Mouse (Mus musculus): Measurements from ENCODE around the gene Cdx2.

DNA sequence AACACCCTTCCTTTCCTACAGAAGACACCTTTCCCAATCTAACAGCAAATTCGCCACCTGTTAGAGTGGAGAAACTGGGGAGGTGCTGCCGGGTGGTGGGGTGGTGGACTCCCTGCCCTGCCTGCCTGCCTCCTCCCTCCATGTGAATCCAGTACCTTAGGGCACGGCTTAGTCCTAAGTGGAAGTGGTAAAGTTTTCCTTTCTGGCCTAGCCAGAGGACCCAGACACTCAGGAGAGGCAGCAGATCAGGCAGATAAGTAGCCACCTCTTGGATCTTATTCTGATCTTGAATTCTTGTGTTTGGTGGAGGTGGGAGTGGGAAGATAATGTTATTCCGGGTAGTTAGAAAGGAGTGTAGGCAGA lies 7.1 kb downstream of the Cdx2 start:
- TF ChIP-seq CTCF (conservative IDR thresholded peaks at IDR 0.05; ENCODE audit: low read length) (no peak), POU5F1 (IDR thresholded peaks at IDR 0.05; ENCODE audit: borderline replicate concordance, low read length) (no peak), NANOG (IDR thresholded peaks at IDR 0.05; ENCODE audit: borderline replicate concordance, low read length) (no peak)

Data from E14TG2a.4 (cell line).